Mouse (Mus musculus) embryonic stem cell, embryonic (primary cell): ENCODE measurements around the gene Pex3.
"Not testable (repeated sequence)": the region's sequence is repeated elsewhere in the genome, so short reads cannot be mapped to it uniquely, and the experiment has no call there.

Experiments
- CTCF ChIA-PET, 4 experiments: fragments of 300-600 bp in 2 of 4; fragments of 350-600 bp in 2 of 4; sonication (Branson Sonifier 250); formaldehyde crosslinking; loops; one replicate each; lab custom pipeline; 2022; ENCODE audit warnings: inconsistent platforms in 2 of 4; lab: Charles Lee
- POLR2A ChIA-PET, 4 experiments: fragments of 300-600 bp in 2 of 4; fragments of 350-600 bp in 2 of 4; sonication (Branson Sonifier 250); formaldehyde crosslinking; loops; one replicate each; lab custom pipeline; 2022; ENCODE audit warnings: antibody characterized with exemption in 4 of 4, inconsistent platforms in 1 of 4; lab: Charles Lee

The Pex3 gene

DNA sequence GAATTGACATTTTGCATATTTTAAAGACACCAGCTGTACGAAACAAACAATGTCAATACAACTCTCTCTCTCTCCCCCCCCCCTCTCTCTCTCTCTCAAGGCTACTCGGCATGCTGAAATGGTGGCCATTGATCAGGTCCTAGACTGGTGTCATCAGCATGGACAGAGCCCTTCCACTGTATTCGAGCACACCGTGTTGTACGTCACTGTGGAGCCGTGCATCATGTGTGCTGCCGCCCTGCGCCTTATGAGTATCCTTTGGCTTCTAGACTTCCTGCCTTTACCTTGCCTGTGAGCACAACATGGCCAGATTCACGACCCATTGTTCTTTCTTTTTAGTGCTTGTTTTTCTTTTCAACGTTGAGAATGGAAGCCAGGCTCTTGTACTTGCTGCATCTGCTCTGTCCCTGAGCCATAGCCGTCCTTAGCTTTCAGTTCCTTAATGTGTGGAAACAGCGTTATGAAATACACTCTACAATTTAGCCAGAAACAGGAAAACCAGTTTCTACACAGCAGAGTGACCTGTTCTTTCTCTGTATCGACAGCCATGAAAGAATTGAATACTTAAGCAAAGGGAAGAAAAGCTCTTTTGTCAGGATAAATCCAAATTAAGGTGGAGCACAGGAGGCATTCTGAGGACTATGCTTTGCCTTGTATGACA lies 7.2 kb upstream of the Pex3 start:
- CTCF ChIA-PET, result no interaction called here
- POLR2A ChIA-PET, result interaction anchor here in 1 of 4 experiments (0.6 to 1.9 kb wide), 2 partner anchors 9 to 11 kb away, joined by 4 read pairs; no protein-coding TSS in a partner anchor

DNA sequence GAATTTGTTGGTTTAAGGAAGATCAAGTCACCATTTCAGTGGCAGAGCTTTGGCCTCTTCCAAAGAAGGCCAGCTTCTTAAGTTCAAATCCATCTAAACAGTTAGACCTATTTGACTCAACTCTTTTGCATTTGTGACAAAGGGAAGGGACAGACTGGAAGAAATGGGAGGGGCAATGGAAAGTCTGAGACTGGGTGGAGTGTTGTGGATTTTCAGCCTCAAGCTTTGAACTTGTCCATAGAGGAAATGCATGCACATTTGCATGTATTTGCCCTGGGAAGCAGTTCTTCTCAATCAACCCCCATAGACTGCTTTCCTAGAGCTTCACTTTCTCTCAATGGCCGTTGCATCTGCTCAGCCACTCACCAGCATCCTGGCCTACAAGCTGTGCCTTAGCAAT lies 1.4 kb upstream of the Pex3 start:
- CTCF ChIA-PET, result interaction anchor here in 1 of 4 experiments (0.9 kb wide), 1 partner anchor 837 kb away, joined by 4 read pairs; no protein-coding TSS in a partner anchor
- POLR2A ChIA-PET, result interaction anchor here (0.6 to 4.0 kb wide), 24 partner anchors 8 to 556 kb away, joined by 3 to 52 read pairs (median 4); partner anchors contain the start of gene Hivep2 (in 1 of the 4)

DNA sequence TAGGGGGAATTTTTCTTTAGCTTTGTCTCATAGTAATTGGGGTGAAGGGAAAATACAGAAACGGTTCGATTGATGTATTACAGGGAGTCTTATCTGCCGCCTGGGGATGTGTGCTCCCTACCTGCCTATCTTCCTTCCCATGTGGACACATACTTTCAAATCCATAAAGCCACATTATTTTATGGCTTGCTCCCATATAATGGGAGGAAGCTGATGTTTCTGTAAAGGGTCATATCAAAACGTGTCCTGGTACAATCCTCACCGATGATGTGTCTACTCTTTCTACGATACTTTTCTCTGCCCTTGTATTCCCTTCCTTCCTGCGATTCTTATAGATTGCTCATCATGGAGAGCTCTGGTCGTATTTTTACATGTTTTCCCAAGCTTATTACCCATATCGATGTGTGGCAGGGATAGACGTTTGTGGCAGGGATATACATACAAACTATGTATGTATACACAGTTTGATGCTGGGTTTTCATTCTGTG lies 600 bp upstream of the Pex3 start:
- POLR2A ChIA-PET, result interaction anchor here (0.6 to 4.0 kb wide), 34 partner anchors 9 to 685 kb away, joined by 3 to 52 read pairs (median 5); partner anchors contain the start of genes Aig1 (in 1 of the 4), Hivep2 (in 1 of the 4) and Phactr2 (in 1 of the 4)
- CTCF ChIA-PET, result interaction anchor here in 2 of 4 experiments (0.9 to 1.4 kb wide), 2 partner anchors 838 kb away, joined by 3 to 4 read pairs; no protein-coding TSS in a partner anchor

DNA sequence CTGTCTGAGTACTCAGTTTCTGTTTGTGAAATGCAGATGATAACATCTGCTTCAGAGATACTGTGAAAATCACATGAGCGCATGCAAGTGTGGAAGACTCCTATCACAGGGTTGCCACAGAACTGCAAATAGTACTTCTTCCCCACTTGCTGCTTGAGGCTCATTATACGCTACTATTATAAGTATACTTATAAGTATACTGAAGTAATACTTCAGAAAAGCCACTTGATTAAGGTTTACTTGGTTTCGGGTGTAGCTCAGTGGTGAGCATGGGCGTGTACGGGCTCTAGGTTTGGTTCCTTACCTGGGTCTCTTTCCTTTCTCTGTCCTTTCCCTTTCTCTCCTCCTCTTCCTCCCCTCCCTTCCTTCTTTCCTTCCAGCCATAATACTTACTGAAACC lies 11.2 kb downstream of the Pex3 start:
- ChIA-PET CTCF (no interaction called here), POLR2A (no interaction called here)

DNA sequence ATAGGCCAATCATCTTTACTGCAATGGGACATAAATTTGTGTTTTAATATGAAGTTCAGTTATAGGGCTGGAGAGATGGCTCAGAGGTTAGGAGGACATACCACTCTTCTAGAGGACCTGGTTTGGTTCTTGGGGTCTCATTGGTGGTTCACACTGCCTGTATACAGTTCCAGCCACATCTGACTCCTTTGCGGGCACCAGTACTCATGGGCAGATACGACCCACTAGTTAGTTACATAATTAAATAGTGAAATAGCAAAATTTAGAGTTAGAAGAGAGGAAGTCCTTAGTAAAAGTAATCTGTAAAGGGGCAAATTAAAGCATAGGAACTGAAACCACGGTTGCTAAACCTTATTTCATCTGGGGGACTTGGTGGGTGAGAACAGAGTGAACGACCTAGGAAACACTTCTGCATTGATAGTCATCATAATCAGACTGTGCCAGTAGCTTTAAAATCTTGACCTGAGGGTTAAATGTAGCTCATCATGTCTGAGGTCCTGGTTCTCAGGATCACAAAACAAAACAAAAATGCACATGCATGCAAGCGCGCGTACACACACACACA lies 13.1 kb downstream of the Pex3 start:
- ChIA-PET POLR2A (no interaction called here), CTCF (no interaction called here)

DNA sequence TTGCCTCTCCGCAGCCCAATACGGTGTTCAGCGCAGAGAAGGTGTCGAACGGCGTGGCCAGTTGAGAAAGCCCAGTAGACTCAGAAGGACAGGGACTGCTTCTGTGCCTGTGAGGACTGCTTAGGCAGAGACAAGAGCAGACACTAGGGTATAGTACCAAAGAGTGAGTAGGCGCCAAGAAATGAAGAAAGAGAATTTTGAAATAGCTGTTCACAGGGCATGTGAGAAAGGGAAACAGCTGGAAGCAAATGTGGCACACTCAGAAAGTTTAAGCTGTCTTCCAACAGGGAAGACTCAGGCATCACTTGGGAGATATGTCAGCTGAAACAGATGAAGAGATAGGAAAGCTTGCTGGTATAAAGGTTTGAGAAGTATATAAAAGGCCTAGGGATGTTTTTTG lies 16.2 kb downstream of the Pex3 start:
- CTCF ChIA-PET, result no interaction called here
- POLR2A ChIA-PET, result interaction anchor here in 3 of 4 experiments (0.6 to 2.7 kb wide), 3 partner anchors 17 to 430 kb away, joined by 3 to 11 read pairs (median 3); partner anchors contain the start of genes Adat2 (in 1 of the 3) and Pex3 (in 1 of the 3)

DNA sequence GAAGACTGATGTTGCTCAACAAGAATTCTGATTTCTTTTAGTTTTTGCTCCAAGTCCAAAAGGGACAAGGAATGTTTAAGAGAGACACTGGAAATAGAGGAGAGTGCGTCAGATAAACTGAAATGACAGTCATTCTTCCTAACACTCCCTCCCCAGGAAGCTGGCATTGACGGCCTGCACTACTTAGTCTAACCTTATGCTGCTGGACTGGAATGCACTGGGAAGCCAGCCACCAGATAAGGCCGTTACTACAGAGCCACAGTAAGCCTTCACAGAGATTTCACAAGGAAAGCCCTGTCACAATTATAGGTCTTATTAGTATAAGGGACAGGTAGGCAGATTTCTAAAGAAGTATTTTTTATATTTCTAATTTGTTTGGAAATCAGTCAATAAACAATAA lies 18.2 kb downstream of the Pex3 start:
- CTCF ChIA-PET, result no interaction called here
- POLR2A ChIA-PET, result interaction anchor here in 2 of 4 experiments (1.0 to 1.7 kb wide), 2 partner anchors 9 to 13 kb away, joined by 3 read pairs; no protein-coding TSS in a partner anchor

DNA sequence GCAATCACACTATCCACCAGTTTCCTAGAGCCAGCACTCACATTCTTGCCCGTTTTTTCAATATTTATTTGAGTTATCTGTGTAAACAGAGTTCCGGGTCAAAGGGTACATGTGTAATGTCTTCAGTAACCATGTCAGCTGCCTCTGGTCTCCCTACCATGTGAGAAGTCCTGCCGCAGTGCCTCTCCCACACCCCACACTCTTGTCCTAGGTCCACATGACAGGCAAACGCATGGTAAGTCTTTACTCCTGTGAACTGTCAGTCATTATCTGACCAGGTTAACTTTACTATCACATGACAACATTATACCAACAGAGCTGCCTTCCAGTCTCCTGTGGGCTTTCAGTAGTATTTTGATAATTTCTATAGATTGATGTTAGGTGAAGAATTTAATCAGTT lies 24.8 kb downstream of the Pex3 start:
- CTCF ChIA-PET, result no interaction called here
- POLR2A ChIA-PET, result interaction anchor here in 1 of 4 experiments (1.5 kb wide), 1 partner anchor 8 kb away, joined by 3 read pairs; no protein-coding TSS in a partner anchor

DNA sequence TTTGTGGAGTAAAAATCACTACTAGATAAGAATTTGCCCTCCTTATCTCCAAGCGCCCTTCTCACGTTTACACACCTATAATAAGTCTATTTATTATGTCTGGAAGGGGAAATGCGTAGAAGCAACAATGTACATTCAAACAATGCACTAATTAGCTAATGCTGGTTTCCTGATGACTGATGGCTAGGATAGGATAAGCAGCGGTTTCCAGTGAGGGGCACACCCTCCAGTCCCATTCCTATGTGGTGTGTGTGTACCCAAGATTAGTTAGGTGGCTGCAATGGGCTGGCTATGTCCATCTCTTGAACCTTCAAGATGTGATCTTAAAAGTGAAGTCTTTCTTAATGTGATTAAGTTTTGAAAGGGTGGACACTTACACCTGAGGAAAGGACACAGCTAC lies 31.1 kb downstream of the Pex3 start:
- POLR2A ChIA-PET, result interaction anchor here in 1 of 4 experiments (0.7 kb wide), 1 partner anchor 32 kb away, joined by 3 read pairs; no protein-coding TSS in a partner anchor
- CTCF ChIA-PET, result no interaction called here

DNA sequence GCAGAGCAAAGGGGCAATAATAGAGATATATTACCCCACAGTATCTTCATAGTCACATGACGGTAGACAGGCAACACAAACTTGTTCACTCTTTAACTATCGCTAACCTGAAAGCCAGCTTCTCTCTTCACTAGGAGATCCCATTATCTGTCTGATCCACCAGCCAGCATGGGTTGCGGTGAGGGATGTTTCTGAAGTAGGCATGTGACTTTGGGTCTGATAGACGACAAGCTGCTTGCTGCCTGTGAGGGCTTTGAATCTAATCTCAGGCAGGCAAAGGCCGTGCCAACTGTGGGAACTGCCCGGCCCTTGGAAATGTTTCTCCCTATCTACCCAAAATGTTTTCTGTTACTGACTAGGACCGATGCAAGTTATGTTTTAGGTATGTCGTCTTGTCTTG lies 50.6 kb downstream of the Pex3 start:
- ChIA-PET POLR2A (interaction anchor here in 1 of 4 experiments (1.5 to 2.0 kb wide), 2 partner anchors 28 to 51 kb away, joined by 4 to 9 read pairs; partner anchors contain the start of genes Adat2, Pex3 and Phactr2), CTCF (no interaction called here)

DNA sequence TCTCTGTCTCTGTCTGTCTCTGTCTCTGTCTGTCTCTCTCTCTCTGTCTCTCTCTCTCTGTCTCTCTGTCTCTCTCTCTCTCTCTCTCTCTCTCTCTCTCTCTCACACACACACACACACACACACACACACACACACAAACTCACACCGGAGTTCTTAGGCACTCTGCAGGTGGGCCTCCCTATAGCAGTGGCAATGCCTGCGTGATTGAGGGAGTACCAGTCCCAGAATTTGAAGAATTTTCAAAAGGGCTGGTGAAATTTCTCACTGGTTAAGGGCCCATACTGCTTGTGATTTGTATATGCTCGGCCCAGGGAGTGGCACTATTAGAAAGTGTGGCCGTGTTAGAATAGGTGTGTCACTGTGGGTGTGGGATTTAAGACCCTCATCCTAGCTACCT lies 51.4 kb downstream of the Pex3 start:
- POLR2A ChIA-PET, result interaction anchor here in 3 of 4 experiments (0.7 to 2.0 kb wide), 8 partner anchors 8 to 477 kb away, joined by 3 to 9 read pairs (median 4); partner anchors contain the start of genes Adat2 (in 1 of the 3), Pex3 (in 1 of the 3) and Phactr2 (in 1 of the 3)

DNA sequence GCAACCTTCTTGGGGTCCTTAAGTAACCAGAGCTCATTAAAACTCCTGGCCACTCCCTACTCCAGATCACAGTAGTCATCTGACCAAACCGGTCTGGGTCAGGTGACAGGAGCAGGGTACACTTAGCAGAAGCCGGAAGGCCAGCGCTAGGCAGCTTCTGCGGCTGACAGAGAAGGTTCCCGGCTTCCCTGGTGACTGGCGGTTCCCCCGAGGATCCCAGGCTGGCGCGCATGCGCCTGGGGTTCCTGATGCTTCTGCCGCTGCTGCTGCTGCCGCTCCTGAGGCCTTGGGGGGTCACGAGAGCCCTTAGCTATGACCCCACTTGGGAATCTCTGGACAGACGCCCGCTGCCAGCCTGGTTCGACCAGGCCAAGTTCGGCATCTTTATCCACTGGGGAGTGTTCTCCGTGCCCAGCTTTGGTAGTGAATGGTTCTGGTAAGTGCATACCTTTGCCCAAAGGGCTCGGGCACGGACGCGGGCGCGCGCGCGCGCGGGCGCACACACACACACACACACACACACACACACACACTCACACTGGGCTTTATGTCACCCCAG lies 51.9 kb downstream of the Pex3 start:
- ChIA-PET POLR2A (interaction anchor here (0.6 to 2.0 kb wide), 33 partner anchors 9 to 692 kb away, joined by 3 to 10 read pairs (median 4); partner anchors contain the start of genes Adat2 (in 3 of the 4), Pex3 (in 3 of the 4) and Phactr2 (in 3 of the 4)), CTCF (no interaction called here)

More for the DNA sequence above, 51.4 kb downstream of the Pex3 start:
- CTCF ChIA-PET, result not testable (repeated sequence)

DNA sequence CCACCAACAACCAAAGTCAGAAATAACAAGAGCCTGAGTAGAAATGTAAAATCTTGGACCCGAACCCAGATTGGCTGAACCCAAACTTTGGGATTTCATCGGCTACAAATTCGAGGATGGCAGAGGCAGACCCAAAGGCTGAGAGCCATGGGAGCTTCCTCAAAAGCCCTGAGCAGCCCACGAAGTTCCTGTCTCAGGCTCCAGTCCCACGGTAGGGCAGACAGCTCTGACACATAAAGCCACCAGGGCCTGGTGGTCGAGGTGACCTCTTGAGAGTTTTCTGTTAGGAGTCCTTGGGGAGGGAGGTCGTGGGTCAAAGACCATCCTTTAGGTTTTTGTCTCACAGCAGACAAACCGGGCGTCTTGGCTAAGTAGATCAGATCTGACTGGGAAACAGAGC lies 52.5 kb downstream of the Pex3 start:
- POLR2A ChIA-PET, result interaction anchor here (0.6 to 2.0 kb wide), 32 partner anchors 9 to 692 kb away, joined by 3 to 10 read pairs (median 4); partner anchors contain the start of genes Adat2 (in 3 of the 4), Pex3 (in 3 of the 4) and Phactr2 (in 3 of the 4)

DNA sequence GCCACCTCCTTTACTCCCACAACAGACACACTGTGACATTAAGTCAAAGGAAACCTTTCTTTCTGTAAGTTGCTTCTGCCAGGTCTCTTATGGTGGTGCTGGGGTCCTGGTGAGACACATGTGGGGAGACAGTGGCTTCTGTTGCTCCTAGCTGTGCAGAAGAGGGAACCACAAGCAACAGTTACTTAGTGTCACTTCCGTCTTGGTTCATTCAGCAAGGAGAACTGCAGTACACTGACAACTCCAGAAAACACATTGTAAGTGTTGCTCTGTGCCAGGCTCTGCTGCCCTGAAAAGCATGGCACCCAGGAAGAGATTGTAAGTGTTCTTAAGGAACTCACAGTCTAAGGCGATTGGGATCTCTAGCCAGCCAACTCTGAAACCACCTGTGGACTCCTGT lies 53.6 kb downstream of the Pex3 start, which contains the start of gene Fuca2:
Gene Fuca2, plus strand, starts transcription at position 210 of the 400 bp plus-strand sequence.
- CTCF ChIA-PET, result no interaction called here
- POLR2A ChIA-PET, result interaction anchor here in 2 of 4 experiments (0.6 to 1.3 kb wide), 2 partner anchors 17 to 20 kb away, joined by 3 read pairs; no protein-coding TSS in a partner anchor

More for the DNA sequence above, 52.5 kb downstream of the Pex3 start:
- CTCF ChIA-PET, result interaction anchor here in 1 of 4 experiments (0.7 kb wide), 1 partner anchor 10 kb away, joined by 4 read pairs; no protein-coding TSS in a partner anchor

DNA sequence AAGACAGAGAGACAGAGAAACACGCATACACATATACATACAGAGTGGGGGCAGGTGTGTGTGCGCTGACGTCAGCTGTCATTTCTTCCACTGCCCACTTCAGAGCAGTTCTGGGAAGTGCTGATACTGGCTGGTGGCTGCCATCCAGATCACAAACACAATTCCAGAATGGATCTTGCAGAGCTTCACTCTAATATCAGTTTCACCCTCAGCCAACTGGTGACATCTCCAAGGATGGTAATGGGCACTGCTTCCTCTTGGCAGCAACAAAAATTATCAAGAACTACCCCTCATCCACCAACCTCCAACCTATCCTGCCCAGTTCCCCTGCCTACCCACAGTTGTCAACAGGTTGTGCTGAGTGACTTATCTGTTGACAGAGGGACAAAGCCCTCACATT lies 56.6 kb downstream of the Pex3 start:
- POLR2A ChIA-PET, result interaction anchor here in 1 of 4 experiments (0.6 kb wide), 1 partner anchor 326 kb away, joined by 3 read pairs; no protein-coding TSS in a partner anchor
- CTCF ChIA-PET, result no interaction called here

DNA sequence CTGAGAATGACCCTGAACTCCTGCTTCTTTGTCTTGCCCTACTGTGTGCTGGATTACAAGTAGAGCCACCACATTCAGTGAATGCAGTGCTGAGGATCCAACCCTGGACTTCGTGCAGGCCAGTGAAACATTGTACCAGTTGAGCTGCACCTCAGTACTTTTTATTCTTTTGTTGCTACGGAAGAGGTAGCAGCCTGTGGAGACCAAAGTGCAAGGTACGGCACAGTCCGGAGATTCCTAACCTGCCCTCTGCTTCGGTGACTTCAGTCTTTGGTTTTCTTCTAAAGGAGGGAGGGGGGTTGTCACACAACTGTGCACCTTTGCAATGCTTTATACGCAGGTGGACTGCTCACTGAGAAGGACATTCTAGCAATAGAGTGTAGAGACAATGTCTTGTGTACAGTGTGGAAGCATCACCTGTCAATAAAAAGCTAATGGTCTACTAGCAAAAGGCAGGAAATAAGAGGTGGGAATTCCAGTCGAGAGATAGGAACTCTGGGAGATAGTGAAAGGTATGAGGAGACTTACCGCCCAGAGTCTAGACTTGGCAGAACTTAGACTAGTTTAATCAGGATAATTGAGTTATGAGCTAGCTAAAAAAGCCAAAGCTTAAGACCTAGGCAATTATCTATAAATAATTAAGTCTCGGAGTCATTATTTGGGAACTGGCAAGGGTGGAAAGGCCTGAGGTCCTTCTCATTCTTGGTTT lies 58.8 kb downstream of the Pex3 start:
- ChIA-PET POLR2A (no interaction called here), CTCF (no interaction called here)

DNA sequence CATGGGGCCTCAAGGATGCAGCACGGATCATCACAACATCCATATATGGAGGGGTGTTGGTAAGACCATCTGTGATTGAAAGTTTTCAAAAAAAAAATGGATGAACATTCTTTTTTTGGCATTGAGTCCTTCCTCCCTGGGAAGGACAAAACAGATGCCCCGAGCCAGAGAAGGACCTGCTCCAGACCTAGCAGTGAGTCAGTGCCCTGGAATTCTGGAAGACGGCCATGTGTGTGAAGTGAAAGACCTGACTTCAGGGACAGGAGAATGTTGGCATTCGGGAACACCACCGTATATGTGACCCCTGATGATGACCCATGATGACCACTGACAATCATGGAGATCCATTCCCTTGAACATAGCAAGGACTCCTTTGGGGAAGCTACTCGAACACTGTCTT lies 63.3 kb downstream of the Pex3 start:
- CTCF ChIA-PET, result no interaction called here
- POLR2A ChIA-PET, result interaction anchor here in 1 of 4 experiments (2.3 kb wide), 1 partner anchor 11 kb away, joined by 9 read pairs; no protein-coding TSS in a partner anchor

DNA sequence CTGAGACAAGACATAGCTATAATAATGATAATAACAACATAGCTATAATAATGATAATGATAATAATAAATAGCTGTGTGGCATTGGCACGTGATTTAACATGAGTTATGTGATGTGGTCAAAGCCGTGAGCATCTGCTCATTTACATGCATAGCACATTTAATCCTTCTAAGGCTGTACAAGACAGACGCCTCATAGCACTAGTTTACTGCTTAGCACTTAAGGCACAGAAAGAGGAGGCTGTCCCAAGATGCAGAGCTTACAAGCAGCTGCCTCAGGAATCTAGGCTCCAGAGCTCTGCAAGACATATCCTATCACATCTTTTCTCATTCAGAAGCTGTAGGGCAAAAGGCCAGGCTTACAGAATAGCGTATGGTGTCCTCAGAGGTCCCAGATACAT lies 67.0 kb downstream of the Pex3 start:
- CTCF ChIA-PET, result no interaction called here
- POLR2A ChIA-PET, result interaction anchor here in 2 of 4 experiments (1.0 to 1.2 kb wide), 2 partner anchors 15 kb away, joined by 3 to 5 read pairs; no protein-coding TSS in a partner anchor
